Mouse (Mus musculus): ENCODE results near the gene Tnrc6c. TPM values are rescaled to one million over a fixed set of nuclear protein-coding genes. Genes with fewer than 3 reads are reported as not detected.
A peak's percentile ranks its signal among the peaks of the same experiment; 100 is the strongest.

Tnrc6c gene
- polyA plus RNA-seq, 1 experiment from 2014 or later: 8.7 TPM

- Histone ChIP-seq H3K4me1 (ENCODE audit: control insufficient read depth in 2 of 2, insufficient read depth in 2 of 2, low read length in 2 of 2) (peaks cover 5 to 10% of the 10 kb centered on the region in 2 experiments; a peak in 3 of 4 replicates), H3K4me2 (ENCODE audit: low read length) (peak overlapping the region; percentile 52), H3K27ac (replicated peaks in 1 of 2; ENCODE audit: control insufficient read depth in 1 of 2, insufficient read depth in 1 of 2, low read depth in 2 of 2, low read length in 2 of 2) (no peak overlapping the region), H3K9ac (ENCODE audit: low read length) (no peak overlapping the region), H3K36me3 (ENCODE audit: control insufficient read depth, insufficient read depth, low read length) (no peaks in the 10 kb centered on the region), H3K4me3 (ENCODE audit: control insufficient read depth in 1 of 2, insufficient read depth in 1 of 2, low read depth in 1 of 2, low read length in 2 of 2) (peak overlapping the region; percentile 22 to 24), H3K9me3 (ENCODE audit: control insufficient read depth, low read length) (no peaks in the 10 kb centered on the region), H3K27me3 (ENCODE audit: control insufficient read depth, insufficient read depth, low read length) (peaks cover 5% of the 10 kb centered on the region; the same call in 1 of the 2 replicates)
- peak; percentile 67 for ATAC-seq (ENCODE audit: insufficient number of reproducible peaks, insufficient read depth, low FRiP score, low read depth)
- 9% methylated on average over 22 of the region's 22 CpGs for WGBS
Observed at GRCm38 (mm10) chr11:117792281-117792888, 138.3 kb downstream of the Tnrc6c start.

GRCm38 (mm10) chr11:117794035-117794551 is 140.0 kb downstream of the Tnrc6c start:
- no peaks in the 10 kb centered on the region for H3K36me3 ChIP-seq (ENCODE audit: control insufficient read depth, insufficient read depth, low read length)
- no peak overlapping the region for H3K4me2 ChIP-seq (ENCODE audit: low read length)
- no peak overlapping the region for H3K4me3 ChIP-seq (ENCODE audit: control insufficient read depth in 1 of 2, insufficient read depth in 1 of 2, low read depth in 1 of 2, low read length in 2 of 2)
- H3K27ac ChIP-seq (replicated peaks in 1 of 2; ENCODE audit: control insufficient read depth in 1 of 2, insufficient read depth in 1 of 2, low read depth in 2 of 2, low read length in 2 of 2): no peak overlapping the region
- H3K9me3 ChIP-seq (ENCODE audit: control insufficient read depth, low read length): no peaks in the 10 kb centered on the region
- H3K9ac ChIP-seq (ENCODE audit: low read length): no peak overlapping the region
- ATAC-seq (ENCODE audit: insufficient number of reproducible peaks, insufficient read depth, low FRiP score, low read depth): no peak
- H3K4me1 ChIP-seq (ENCODE audit: control insufficient read depth in 2 of 2, insufficient read depth in 2 of 2, low read length in 2 of 2): peaks cover 12 to 20% of the 10 kb centered on the region in 2 experiments
- 63% methylated on average over 4 of the region's 4 CpGs for WGBS
- H3K27me3 ChIP-seq (ENCODE audit: control insufficient read depth, insufficient read depth, low read length): peaks cover 5% of the 10 kb centered on the region; the same call in 1 of the 2 replicates

- no peak overlapping the region for H3K4me2 ChIP-seq (ENCODE audit: low read length)
- WGBS: 50% methylated on average over 5 of the region's 5 CpGs
- no peak overlapping the region for H3K27ac ChIP-seq (replicated peaks in 1 of 2; ENCODE audit: control insufficient read depth in 1 of 2, insufficient read depth in 1 of 2, low read depth in 2 of 2, low read length in 2 of 2)
Observed at GRCm38 (mm10) chr11:117796954-117797353, 142.9 kb downstream of the Tnrc6c start.

GRCm38 (mm10) chr11:117797511-117798159 is 143.5 kb downstream of the Tnrc6c start, which contains the start of gene 6030468B19Rik:
6030468B19Rik (plus strand) TSS chr11:117797660.
- Histone ChIP-seq H3K27me3 (ENCODE audit: control insufficient read depth, insufficient read depth, low read length) (no peaks in the 10 kb centered on the region), H3K36me3 (ENCODE audit: control insufficient read depth, insufficient read depth, low read length) (no peaks in the 10 kb centered on the region), H3K27ac (replicated peaks in 1 of 2; ENCODE audit: control insufficient read depth in 1 of 2, insufficient read depth in 1 of 2, low read depth in 2 of 2, low read length in 2 of 2) (no peak within 1 kb of the TSS), H3K4me3 (ENCODE audit: control insufficient read depth in 1 of 2, insufficient read depth in 1 of 2, low read depth in 1 of 2, low read length in 2 of 2) (no peak within 1 kb of the TSS), H3K4me2 (ENCODE audit: low read length) (no peak within 1 kb of the TSS), H3K9ac (ENCODE audit: low read length) (no peak within 1 kb of the TSS), H3K9me3 (ENCODE audit: control insufficient read depth, low read length) (no peaks in the 10 kb centered on the region), H3K4me1 (ENCODE audit: control insufficient read depth in 2 of 2, insufficient read depth in 2 of 2, low read length in 2 of 2) (peaks cover 7 to 12% of the 10 kb centered on the region in 2 experiments)
- WGBS: 38% methylated on average over 9 of the region's 9 CpGs
- ATAC-seq (ENCODE audit: insufficient number of reproducible peaks, insufficient read depth, low FRiP score, low read depth): no peak

More at GRCm38 (mm10) chr11:117796954-117797353, 142.9 kb downstream of the Tnrc6c start:
- ATAC-seq (ENCODE audit: insufficient number of reproducible peaks, insufficient read depth, low FRiP score, low read depth): no peak
- H3K9me3 ChIP-seq (ENCODE audit: control insufficient read depth, low read length): no peaks in the 10 kb centered on the region
- no peaks in the 10 kb centered on the region for H3K27me3 ChIP-seq (ENCODE audit: control insufficient read depth, insufficient read depth, low read length)
- peaks cover 13% of the 10 kb centered on the region in 2 experiments for H3K4me1 ChIP-seq (ENCODE audit: control insufficient read depth in 2 of 2, insufficient read depth in 2 of 2, low read length in 2 of 2)
- H3K36me3 ChIP-seq (ENCODE audit: control insufficient read depth, insufficient read depth, low read length): no peaks in the 10 kb centered on the region
- no peak overlapping the region for H3K4me3 ChIP-seq (ENCODE audit: control insufficient read depth in 1 of 2, insufficient read depth in 1 of 2, low read depth in 1 of 2, low read length in 2 of 2)
- no peak overlapping the region for H3K9ac ChIP-seq (ENCODE audit: low read length)

- Histone ChIP-seq H3K9ac (ENCODE audit: low read length) (no peak overlapping the region), H3K27ac (replicated peaks in 1 of 2; ENCODE audit: control insufficient read depth in 1 of 2, insufficient read depth in 1 of 2, low read depth in 2 of 2, low read length in 2 of 2) (no peak overlapping the region), H3K9me3 (ENCODE audit: control insufficient read depth, low read length) (no peaks in the 10 kb centered on the region), H3K4me3 (ENCODE audit: control insufficient read depth in 1 of 2, insufficient read depth in 1 of 2, low read depth in 1 of 2, low read length in 2 of 2) (no peak overlapping the region), H3K27me3 (ENCODE audit: control insufficient read depth, insufficient read depth, low read length) (no peaks in the 10 kb centered on the region), H3K4me1 (ENCODE audit: control insufficient read depth in 2 of 2, insufficient read depth in 2 of 2, low read length in 2 of 2) (peaks cover 7 to 11% of the 10 kb centered on the region in 2 experiments; a peak in 3 of 4 replicates), H3K36me3 (ENCODE audit: control insufficient read depth, insufficient read depth, low read length) (no peaks in the 10 kb centered on the region), H3K4me2 (ENCODE audit: low read length) (no peak overlapping the region)
- no peak for ATAC-seq (ENCODE audit: insufficient number of reproducible peaks, insufficient read depth, low FRiP score, low read depth)
- WGBS: 8% methylated on average over 2 of the region's 2 CpGs
Observed at GRCm38 (mm10) chr11:117798160-117798541, 144.1 kb downstream of the Tnrc6c start.

- no peak overlapping the region for H3K27ac ChIP-seq (replicated peaks in 1 of 2; ENCODE audit: control insufficient read depth in 1 of 2, insufficient read depth in 1 of 2, low read depth in 2 of 2, low read length in 2 of 2)
- no peaks in the 10 kb centered on the region for H3K9me3 ChIP-seq (ENCODE audit: control insufficient read depth, low read length)
- H3K36me3 ChIP-seq (ENCODE audit: control insufficient read depth, insufficient read depth, low read length): no peaks in the 10 kb centered on the region
- H3K27me3 ChIP-seq (ENCODE audit: control insufficient read depth, insufficient read depth, low read length): no peaks in the 10 kb centered on the region
- no peak overlapping the region for H3K4me3 ChIP-seq (ENCODE audit: control insufficient read depth in 1 of 2, insufficient read depth in 1 of 2, low read depth in 1 of 2, low read length in 2 of 2)
- no peak for ATAC-seq (ENCODE audit: insufficient number of reproducible peaks, insufficient read depth, low FRiP score, low read depth)
- H3K4me1 ChIP-seq (ENCODE audit: control insufficient read depth in 2 of 2, insufficient read depth in 2 of 2, low read length in 2 of 2): peaks cover 7 to 11% of the 10 kb centered on the region in 2 experiments; a peak in 3 of 4 replicates
- no peak overlapping the region for H3K4me2 ChIP-seq (ENCODE audit: low read length)
- no peak overlapping the region for H3K9ac ChIP-seq (ENCODE audit: low read length)
- 51% methylated on average over 5 of the region's 5 CpGs for WGBS
Observed at GRCm38 (mm10) chr11:117799174-117799573, 145.1 kb downstream of the Tnrc6c start.

- ATAC-seq (ENCODE audit: insufficient number of reproducible peaks, insufficient read depth, low FRiP score, low read depth): no peak
- H3K9ac ChIP-seq (ENCODE audit: low read length): no peak overlapping the region
Observed at GRCm38 (mm10) chr11:117800038-117800437, 145.9 kb downstream of the Tnrc6c start.

More at GRCm38 (mm10) chr11:117800038-117800437, 145.9 kb downstream of the Tnrc6c start:
- no peak overlapping the region for H3K4me2 ChIP-seq (ENCODE audit: low read length)
- no peak overlapping the region for H3K4me3 ChIP-seq (ENCODE audit: control insufficient read depth in 1 of 2, insufficient read depth in 1 of 2, low read depth in 1 of 2, low read length in 2 of 2)
- no peaks in the 10 kb centered on the region for H3K27me3 ChIP-seq (ENCODE audit: control insufficient read depth, insufficient read depth, low read length)
- H3K36me3 ChIP-seq (ENCODE audit: control insufficient read depth, insufficient read depth, low read length): no peaks in the 10 kb centered on the region
- no peaks in the 10 kb centered on the region for H3K9me3 ChIP-seq (ENCODE audit: control insufficient read depth, low read length)
- H3K27ac ChIP-seq (replicated peaks in 1 of 2; ENCODE audit: control insufficient read depth in 1 of 2, insufficient read depth in 1 of 2, low read depth in 2 of 2, low read length in 2 of 2): no peak overlapping the region
- H3K4me1 ChIP-seq (ENCODE audit: control insufficient read depth in 2 of 2, insufficient read depth in 2 of 2, low read length in 2 of 2): peaks cover 7 to 11% of the 10 kb centered on the region in 2 experiments; a peak in 3 of 4 replicates
- 87% methylated on average over 7 of the region's 7 CpGs for WGBS
